Mouse (Mus musculus): ENCODE data around the gene Inip. TPM values are rescaled to one million over a fixed set of nuclear protein-coding genes. Genes with fewer than 3 reads are reported as not detected.

Gene Inip
- polyA plus RNA-seq, 1 experiment from 2014 or later, result 82.0 TPM

DNA sequence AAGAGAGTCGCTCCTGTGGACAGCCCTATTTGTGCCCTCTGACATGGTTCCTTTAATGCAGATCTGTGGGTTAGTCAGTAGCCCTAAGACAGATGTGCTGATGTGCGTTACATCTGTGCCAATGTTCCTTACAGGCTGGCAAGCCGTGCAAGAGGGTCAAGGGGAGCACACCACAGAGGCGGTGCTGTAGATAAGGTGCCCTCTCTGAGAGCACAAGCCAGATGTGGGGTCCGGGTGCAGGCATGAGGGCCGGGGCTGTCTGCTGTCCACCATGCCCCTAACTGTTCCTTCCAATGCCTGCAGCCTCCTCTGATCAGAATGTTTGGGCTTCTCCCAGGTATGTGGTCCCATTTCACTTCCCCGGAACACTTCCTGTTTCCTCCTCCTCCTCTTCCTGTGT, 36.4 kb downstream of the Inip start:
- H3K36me3 ChIP-seq, result peaks cover 4% of the 10 kb centered on the region; the same call in 1 of the 2 replicates
- H3K4me2 ChIP-seq (replicated peaks), result no peak overlapping the region; the same call in 1 of the 2 replicates
- H3K9ac ChIP-seq (replicated peaks), result no peak overlapping the region
- WGBS, result 77% methylated on average over 7 of the region's 7 CpGs
- H3K27ac ChIP-seq, result no peak overlapping the region
- H3K27me3 ChIP-seq, result no peaks in the 10 kb centered on the region
- H3K4me3 ChIP-seq (replicated peaks), result no peak overlapping the region
- H3K9me3 ChIP-seq, result no peaks in the 10 kb centered on the region
- H3K4me1 ChIP-seq (replicated peaks), result peaks cover 10% of the 10 kb centered on the region
- ATAC-seq, result no peak

- 91% methylated on average over 4 of the region's 4 CpGs for WGBS
- no peak overlapping the region for H3K9ac ChIP-seq (replicated peaks)
- no peak overlapping the region for H3K27ac ChIP-seq
- H3K36me3 ChIP-seq, result no peaks in the 10 kb centered on the region
- H3K4me1 ChIP-seq (replicated peaks), result peaks cover 12% of the 10 kb centered on the region
- no peak overlapping the region for H3K4me2 ChIP-seq (replicated peaks)
- no peak for ATAC-seq
- no peaks in the 10 kb centered on the region for H3K27me3 ChIP-seq
- H3K4me3 ChIP-seq (replicated peaks), result no peak overlapping the region
- no peaks in the 10 kb centered on the region for H3K9me3 ChIP-seq
Observed at GRCm38 (mm10) chr4:59761365-59761729, 40.0 kb downstream of the Inip start.

GRCm38 (mm10) chr4:59760636-59761364, 40.6 kb downstream of the Inip start:
- Histone ChIP-seq H3K4me2 (replicated peaks) (no peak overlapping the region), H3K4me3 (replicated peaks) (no peak overlapping the region), H3K9me3 (no peaks in the 10 kb centered on the region), H3K36me3 (no peaks in the 10 kb centered on the region), H3K27ac (no peak overlapping the region), H3K9ac (replicated peaks) (no peak overlapping the region), H3K4me1 (replicated peaks) (peaks cover 11% of the 10 kb centered on the region), H3K27me3 (no peaks in the 10 kb centered on the region)
- ATAC-seq, result no peak
- WGBS, result 61% methylated on average over 10 of the region's 10 CpGs

DNA sequence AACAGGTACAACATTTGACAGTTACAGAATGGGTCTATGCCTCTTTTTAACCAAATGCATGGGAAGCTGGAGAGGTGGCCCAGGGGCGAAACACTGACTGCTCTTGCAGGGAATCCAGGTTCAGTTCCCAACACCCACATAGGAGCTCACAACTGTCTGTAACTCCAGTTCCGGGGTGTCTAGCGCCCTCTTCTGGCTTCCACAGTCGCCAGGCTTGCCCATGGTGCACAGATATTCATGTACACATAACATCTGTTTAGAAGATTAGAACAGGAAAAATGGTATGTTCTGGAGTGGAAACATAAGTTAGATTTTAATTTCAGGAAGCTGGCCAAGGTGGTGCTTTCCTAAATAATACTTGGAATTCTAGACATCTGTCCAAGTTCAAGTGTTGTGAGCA, 41.4 kb downstream of the Inip start:
- Histone ChIP-seq H3K4me3 (replicated peaks) (no peak overlapping the region), H3K9ac (replicated peaks) (no peak overlapping the region), H3K4me2 (replicated peaks) (no peak overlapping the region), H3K4me1 (replicated peaks) (peaks cover 3% of the 10 kb centered on the region; the same call in 1 of the 2 replicates), H3K36me3 (no peaks in the 10 kb centered on the region), H3K27me3 (no peaks in the 10 kb centered on the region), H3K27ac (no peak overlapping the region), H3K9me3 (no peaks in the 10 kb centered on the region)
- WGBS, result 74% methylated on average over 4 of the region's 4 CpGs
- no peak for ATAC-seq

DNA sequence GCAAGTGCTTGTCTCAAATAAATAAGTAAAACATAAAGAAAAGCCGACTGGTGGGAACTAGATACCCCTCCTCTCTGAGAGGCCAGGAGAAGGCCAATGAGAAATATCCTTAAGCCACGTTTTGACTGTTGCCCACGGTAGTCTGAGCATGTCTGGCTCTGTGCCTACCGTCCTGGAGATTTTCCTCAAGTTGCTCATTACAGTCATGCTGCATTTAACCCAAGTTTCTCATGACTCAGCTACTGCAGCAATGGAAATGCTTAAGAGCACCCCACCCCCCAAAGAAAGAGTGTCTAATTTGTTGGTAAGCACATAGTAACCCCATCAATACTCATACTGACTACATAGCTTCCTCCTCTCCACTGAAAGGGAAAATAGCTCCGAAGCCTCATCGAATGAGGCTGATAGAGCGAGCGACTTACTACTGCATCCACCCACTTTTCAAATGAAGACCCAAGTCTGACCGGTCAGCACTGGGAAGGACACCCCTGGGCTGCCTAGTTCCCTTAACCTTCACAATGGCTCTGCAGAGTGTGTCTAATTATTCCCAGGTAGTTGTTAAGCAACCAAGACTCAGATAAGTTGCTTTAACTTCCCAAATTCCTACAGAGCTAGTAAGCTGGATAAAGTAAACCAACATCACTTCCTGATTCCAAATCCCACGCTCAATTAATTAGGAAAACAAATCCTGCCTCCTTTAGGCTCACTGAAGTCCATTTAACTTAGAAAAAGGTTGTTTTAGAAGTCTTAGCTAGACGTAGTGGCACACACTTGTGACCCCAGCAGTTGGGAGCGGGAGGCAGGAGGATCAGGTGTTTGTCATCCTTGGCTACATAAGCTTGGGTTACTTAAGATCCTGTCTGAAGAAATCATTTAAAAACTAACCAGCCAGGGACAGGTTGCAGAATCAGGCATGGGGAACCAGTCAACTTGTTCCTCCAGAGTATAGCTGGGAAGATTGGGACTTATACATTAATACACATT, 43.6 kb downstream of the Inip start:
- ATAC-seq, result no peak
- WGBS, result 84% methylated on average over 12 of the region's 12 CpGs
- Histone ChIP-seq H3K4me3 (replicated peaks) (no peak overlapping the region), H3K27me3 (no peaks in the 10 kb centered on the region), H3K36me3 (peaks cover 8% of the 10 kb centered on the region), H3K4me1 (replicated peaks) (0 out of 2 replicates have a peak, but pooled peaks cover 5% of the 10 kb centered on the region), H3K27ac (no peak overlapping the region), H3K9me3 (no peaks in the 10 kb centered on the region), H3K4me2 (replicated peaks) (no peak overlapping the region), H3K9ac (replicated peaks) (no peak overlapping the region)

DNA sequence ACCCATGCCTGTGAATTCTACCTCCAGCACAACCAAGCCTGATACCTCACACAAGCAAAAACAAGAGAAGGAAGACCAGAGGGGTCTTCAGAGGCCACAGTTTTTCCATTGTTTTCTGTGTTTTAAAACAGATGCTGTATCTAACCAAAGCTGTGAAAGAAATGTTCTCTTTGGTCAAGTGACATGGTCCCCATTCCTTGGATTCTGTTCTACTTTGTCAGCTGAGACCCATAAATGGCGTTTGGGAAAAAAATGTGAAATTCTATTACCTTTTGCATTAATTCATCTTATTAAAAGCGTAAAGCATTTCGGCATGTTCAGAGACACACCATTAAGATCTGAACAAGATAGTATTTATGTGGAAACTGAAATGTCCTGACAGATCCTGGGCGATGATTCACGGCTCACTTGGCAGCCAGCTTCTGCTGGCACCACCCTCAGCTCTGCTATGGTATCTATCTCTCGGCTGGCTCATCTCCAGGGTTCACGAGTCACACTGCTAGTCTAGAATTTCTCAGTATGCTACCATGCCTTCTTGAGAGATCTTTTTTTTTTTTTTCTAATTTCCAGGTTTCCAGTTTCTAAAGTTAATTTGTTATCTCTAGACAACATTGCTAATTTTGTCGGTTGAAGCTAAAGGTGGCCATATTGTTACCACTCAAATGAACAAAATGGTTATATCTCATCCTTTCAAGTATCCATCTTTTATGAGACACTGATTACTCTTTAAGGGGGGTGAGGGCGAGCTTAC, 44.9 kb downstream of the Inip start:
- 88% methylated on average over 9 of the region's 9 CpGs for WGBS
- Histone ChIP-seq H3K4me2 (replicated peaks) (no peak overlapping the region), H3K9me3 (no peaks in the 10 kb centered on the region), H3K36me3 (peaks cover 16% of the 10 kb centered on the region), H3K27ac (no peak overlapping the region), H3K4me3 (replicated peaks) (no peak overlapping the region), H3K9ac (replicated peaks) (no peak overlapping the region), H3K4me1 (replicated peaks) (0 out of 2 replicates have a peak, but pooled peaks cover 5% of the 10 kb centered on the region), H3K27me3 (no peaks in the 10 kb centered on the region)
- ATAC-seq, result no peak

DNA sequence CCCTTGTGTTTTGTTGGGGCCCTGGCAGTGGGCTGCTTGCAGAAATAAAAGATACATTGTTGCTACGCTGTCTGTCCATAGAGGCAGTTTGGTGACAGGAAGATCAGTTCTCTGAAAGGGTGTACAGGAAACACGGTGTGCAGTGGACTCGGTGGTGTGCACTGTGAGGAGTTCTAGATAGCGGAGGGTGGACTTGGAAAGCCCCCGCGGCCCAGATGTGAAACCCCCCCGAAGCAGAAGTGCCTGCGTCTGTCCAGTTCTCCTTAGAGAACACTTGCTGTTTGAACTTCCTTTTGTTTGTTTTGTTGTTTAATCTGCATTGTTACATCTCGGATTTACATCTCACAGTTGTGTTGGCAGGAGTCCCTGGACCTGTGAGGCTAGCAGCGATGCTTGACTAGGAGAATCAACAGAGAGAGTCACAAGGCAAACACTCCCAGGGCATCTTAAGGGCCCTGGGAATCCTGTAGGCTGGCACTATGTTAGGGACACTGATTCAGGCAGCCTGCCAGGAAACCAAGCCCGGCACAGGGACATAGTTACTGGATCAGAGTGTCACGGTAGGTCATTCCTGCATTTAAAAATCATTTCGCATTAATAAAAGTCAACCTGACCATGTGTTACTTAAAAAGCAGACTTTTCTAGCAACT, 47.8 kb downstream of the Inip start:
- 65% methylated on average over 13 of the region's 13 CpGs for WGBS
- ATAC-seq, result no peak
- peaks cover 16% of the 10 kb centered on the region for H3K36me3 ChIP-seq
- no peak overlapping the region for H3K27ac ChIP-seq
- no peak overlapping the region for H3K9ac ChIP-seq (replicated peaks)
- no peak overlapping the region for H3K4me2 ChIP-seq (replicated peaks)
- H3K27me3 ChIP-seq, result no peaks in the 10 kb centered on the region
- H3K9me3 ChIP-seq, result no peaks in the 10 kb centered on the region
- H3K4me1 ChIP-seq (replicated peaks), result 0 out of 2 replicates have a peak, but pooled peaks cover 5% of the 10 kb centered on the region
- no peak overlapping the region for H3K4me3 ChIP-seq (replicated peaks)

- ATAC-seq, result no peak
- Histone ChIP-seq H3K27ac (no peak overlapping the region), H3K4me3 (replicated peaks) (no peak overlapping the region), H3K4me2 (replicated peaks) (no peak overlapping the region), H3K36me3 (peaks cover 11% of the 10 kb centered on the region; the same call in 1 of the 2 replicates), H3K9ac (replicated peaks) (no peak overlapping the region), H3K9me3 (no peaks in the 10 kb centered on the region), H3K4me1 (replicated peaks) (no peaks in the 10 kb centered on the region), H3K27me3 (no peaks in the 10 kb centered on the region)
- WGBS, result 86% methylated on average over 2 of the region's 2 CpGs
Observed at GRCm38 (mm10) chr4:59739882-59740281, 61.5 kb downstream of the Inip start.

GRCm38 (mm10) chr4:59739321-59739720, 62.1 kb downstream of the Inip start:
- H3K9me3 ChIP-seq, result no peaks in the 10 kb centered on the region
- H3K4me2 ChIP-seq (replicated peaks), result no peak overlapping the region
- no peaks in the 10 kb centered on the region for H3K4me1 ChIP-seq (replicated peaks)
- no peak for ATAC-seq
- no peak overlapping the region for H3K4me3 ChIP-seq (replicated peaks)
- no peak overlapping the region for H3K9ac ChIP-seq (replicated peaks)
- H3K27ac ChIP-seq, result no peak overlapping the region
- no peaks in the 10 kb centered on the region for H3K27me3 ChIP-seq
- 98% methylated on average over 4 of the region's 4 CpGs for WGBS
- peaks cover 11% of the 10 kb centered on the region; the same call in 1 of the 2 replicates for H3K36me3 ChIP-seq

DNA sequence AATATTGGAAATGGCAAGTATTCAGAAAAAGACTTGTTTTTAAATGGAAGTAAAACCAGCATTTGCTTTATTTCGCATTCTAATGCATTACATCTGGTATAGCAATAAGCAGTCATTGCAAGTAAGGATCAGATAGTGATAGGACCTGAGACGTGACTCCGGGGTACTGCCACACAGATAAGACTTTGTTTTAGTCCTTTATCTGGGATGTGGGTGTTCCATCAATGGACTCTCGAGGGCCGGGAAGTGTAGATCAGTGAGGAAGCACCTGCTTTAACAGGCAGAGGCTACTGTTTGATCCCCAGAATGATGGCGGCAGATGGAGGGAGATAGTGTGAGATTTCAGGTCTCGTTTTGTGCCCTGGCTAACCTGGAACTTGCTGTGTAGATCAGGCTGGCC, 69.8 kb downstream of the Inip start:
- Histone ChIP-seq H3K4me1 (replicated peaks) (peaks cover 17% of the 10 kb centered on the region), H3K9me3 (no peaks in the 10 kb centered on the region), H3K9ac (replicated peaks) (no peak overlapping the region), H3K36me3 (no peaks in the 10 kb centered on the region), H3K27ac (no peak overlapping the region), H3K27me3 (no peaks in the 10 kb centered on the region), H3K4me2 (replicated peaks) (no peak overlapping the region), H3K4me3 (replicated peaks) (no peak overlapping the region)
- 94% methylated on average over 7 of the region's 7 CpGs for WGBS
- no peak for ATAC-seq

DNA sequence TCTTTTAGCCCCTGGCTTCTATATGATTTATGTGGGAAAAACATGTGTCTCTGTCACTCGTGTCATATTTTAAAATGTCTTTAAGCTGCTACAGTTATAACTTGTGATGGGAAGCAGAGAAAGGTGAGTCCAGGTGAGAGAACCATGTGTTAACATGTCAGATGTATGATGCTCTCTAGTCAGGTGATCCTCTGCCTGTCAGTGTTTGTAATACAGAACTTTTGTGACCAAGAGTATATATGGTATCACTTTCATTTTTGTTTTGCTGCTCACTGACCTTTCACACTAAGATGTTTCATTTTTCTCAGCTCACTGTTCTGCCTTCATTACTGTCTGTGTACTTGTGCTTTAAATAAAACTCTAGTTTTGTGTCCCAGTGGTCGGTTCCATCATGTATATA, 72.5 kb downstream of the Inip start:
- Histone ChIP-seq H3K4me2 (replicated peaks) (no peak overlapping the region), H3K9me3 (no peaks in the 10 kb centered on the region), H3K36me3 (no peaks in the 10 kb centered on the region), H3K27ac (no peak overlapping the region), H3K4me3 (replicated peaks) (no peak overlapping the region), H3K27me3 (no peaks in the 10 kb centered on the region), H3K9ac (replicated peaks) (no peak overlapping the region), H3K4me1 (replicated peaks) (peaks cover 18% of the 10 kb centered on the region)
- no peak for ATAC-seq
- 93% methylated on average over 2 of the region's 2 CpGs for WGBS
